Mouse (Mus musculus) retina, adult 2 months (tissue): Measurements from ENCODE around the gene Heatr5b.

Experiments
- DNase-seq: peaks from one replicate; pipeline ENCODE4 v3.0.0-alpha.2; 2012; ENCODE audit warnings: low read depth, low spot score

Heatr5b gene

DNA sequence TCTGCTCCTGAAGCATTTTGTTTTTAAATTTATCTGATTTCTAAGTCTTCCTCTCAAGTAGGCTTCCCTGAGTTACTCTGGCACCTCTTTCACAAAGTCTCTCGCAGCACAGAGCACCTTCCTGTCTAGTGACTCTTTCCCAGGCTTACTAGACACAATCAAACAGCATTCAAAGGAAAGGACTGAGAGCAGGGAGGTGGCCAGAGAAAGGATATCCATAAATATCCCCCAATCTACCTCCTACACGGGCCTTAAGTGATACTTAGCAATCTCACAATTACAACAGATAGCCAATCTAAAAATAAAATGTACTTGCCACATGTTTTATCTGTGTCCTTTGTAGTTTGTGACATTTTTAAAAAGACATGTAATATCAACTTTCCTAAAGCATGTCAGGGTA is 66.2 kb downstream of the Heatr5b start:
- no peak for DNase-seq

- no peak for DNase-seq
Observed at GRCm38 (mm10) chr17:78767546-78767945, 67.6 kb downstream of the Heatr5b start.

DNA sequence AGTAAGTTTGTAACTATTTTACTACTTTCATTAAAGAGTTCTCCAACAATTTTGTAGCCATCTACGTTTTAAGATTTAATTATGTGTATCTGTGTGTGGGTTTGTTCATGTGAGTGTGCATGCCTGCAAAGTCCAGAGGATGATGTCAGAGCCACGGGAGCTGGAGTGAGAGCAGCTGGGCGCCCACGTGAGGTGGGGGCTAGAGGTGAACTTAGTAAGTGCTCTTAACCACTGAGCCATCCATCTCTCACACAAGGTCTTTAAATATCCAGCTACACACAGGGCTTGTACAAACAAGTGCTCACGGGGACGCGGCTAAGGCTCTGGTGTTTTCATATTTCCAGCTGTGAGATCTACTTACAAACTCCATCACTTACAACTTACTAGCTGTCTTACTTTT is 69.1 kb downstream of the Heatr5b start:
- DNase-seq, result no peak

DNA sequence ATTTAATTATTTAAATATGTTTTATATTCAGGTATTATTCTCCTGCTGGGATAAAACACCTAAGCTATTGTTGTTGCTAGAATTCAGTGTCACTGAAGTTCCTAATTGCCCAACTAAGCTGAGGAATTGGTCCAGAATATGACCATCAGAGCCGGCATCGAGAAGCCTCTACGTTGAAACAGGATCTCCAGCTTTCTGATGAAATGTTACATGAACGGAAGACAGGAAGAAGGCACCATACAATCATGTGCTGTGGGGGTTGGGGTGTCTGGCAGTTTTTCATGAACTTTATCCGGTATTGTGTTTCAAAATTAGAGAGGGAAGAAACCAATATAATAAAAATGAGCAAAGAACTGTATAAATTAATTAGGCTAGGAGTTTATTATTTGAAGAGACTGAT is 71.9 kb downstream of the Heatr5b start:
- no peak for DNase-seq

DNA sequence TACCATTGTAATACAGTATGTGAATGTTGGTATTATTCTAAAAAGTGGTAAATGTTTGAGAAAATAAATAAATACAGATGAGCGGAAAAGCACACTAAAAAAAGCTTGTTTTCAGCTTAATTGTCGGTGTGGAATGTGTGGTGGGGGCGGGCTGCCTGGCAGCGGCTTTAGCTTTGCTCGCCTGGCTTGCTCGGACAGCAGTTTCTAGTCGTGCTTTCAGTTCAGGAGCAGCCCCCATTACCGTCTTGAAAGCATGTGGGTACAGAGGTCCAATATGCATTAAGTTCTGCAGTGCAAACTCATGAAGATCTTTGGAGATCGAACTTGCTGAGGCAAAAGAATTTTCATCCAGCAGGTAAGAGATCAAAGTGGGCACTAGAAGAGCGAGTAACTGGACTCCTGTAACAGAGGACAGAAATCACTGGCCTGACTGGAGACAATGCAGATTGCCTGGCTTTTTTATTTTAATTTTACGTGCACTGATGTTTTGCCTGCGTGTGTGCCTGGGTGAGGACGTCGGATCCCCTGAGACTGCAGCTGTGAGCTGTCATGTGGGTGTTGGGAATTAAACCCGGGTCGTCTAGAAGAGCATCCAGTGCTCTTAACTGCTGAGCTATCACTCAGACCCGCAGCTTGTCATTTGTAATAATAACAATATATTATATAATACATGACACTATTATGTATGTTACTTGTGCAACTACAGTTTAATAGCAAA is 82.1 kb downstream of the Heatr5b start:
- DNase-seq, result no peak

DNA sequence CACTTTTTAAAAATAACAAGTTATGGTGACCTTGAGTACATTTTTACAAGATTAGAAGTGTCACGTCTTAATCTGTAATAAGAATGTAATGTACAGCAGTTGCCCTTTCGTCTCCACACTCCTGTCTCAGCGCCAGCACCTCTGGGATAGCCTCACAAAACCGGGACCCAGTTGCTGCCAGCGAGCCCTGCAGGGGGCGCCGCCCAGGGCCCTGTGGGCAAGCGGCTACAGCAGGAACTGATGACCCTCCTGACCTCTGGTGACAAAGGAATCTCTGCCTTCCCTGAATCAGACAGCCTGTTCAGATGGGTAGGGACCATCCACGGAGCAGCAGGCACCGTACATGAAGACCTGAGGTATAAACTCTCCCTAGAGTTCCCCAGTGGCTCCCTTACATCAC is 83.1 kb downstream of the Heatr5b start:
- no peak for DNase-seq

GRCm38 (mm10) chr17:78748440-78748839 is 86.7 kb downstream of the Heatr5b start:
- no peak for DNase-seq

DNA sequence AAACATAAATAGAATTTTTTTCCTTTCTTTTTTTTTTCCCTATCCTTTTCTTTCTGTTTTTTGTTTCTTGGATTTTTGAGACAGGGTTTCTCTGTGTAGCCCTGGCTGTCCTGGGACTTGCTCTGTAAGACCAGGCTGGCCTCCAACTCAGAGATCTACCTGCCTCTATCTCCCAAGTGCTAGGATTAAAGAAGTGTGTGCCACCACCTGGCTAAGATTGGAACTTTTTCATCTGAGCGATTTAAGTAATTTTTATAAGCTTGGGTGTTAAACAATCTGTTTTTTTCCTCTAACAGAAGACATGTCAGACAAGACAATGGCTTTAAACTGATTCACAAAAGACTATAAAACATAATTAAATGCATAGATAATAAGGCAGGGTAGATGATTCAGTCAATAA is 96.7 kb downstream of the Heatr5b start:
- no peak for DNase-seq

GRCm38 (mm10) chr17:78737771-78738170 is 97.4 kb downstream of the Heatr5b start:
- no peak for DNase-seq

DNA sequence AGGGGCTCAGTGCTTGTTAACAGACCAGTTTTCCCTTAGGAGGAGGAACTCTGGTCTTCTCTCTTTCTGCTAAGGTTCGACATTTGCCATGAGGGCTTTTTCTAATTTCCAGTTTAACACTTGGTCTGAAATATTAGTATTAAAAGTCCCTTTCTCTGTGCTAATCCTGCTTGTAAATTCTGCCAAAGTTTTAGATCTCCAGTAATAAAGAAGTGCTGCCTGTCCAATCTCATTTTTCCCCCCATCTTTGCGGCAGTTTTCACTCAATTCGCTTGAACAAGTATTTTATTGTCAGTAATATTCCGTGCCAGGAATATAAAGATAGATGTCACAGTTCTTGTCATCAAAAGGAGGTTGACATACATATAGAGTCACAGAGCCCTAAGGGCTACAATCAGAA is 98.1 kb downstream of the Heatr5b start, which contains the start of gene Strn:
TSS of gene Strn (minus strand) at position 101 of the 400 bp plus-strand sequence.
- DNase-seq, result no peak

GRCm38 (mm10) chr17:78736473-78736988 is 98.6 kb downstream of the Heatr5b start:
- peak; percentile 88 for DNase-seq

DNA sequence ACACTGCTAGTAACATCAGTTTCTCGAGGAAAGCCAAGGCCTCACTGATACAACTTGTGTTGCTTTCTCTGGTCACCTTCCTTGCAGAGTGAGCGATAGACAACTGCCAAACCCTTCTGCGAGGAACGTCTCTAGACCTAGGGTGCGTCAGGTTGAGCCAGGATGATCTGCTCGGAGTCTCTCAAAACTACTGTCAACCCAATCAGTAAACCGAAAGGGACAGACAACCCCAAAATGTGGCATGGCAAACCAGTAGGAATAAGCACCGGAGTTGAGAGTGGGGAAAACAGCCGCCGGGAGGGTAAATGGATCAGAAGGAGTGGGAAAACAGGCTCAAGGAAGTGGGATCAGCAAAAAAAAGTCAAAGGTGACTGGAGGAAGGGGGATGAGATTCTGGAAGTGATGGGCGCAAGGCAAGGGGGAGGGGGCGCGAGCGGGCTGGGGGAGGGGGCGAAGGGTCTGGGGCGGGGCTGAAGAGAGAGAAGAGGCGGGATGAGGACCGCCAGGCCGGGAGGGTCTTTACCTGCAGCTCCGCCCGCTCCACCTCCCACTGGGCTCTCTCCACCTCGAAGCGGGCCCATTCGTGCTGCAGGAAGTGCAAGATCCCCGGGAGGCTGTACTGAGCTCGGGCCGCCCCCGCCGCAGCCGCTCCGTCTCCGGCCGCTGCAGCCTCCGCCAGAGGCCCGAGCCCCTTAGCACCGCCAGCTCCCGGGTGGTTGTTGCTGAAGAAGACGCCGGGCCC is 99.3 kb downstream of the Heatr5b start:
- DNase-seq, result no peak

DNA sequence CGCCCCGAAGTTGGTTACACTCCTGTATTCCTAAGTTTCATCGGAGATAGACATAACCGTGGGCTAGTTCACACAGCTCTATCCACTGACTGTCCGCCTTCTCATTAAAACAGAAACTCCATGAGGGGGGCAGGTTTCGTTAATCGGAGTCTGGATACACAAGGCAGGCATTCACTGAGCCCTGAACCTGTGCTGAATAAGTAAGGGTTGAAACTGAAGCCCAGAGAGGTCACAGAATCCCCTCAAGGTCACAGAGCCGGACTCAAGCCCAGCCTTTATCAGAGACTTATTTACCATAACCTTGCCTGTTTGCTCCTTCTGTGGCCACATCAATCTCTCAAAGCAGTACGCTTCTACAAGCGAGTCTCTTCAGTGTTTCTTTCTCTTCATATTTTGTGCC is 100.4 kb downstream of the Heatr5b start:
- no peak for DNase-seq

- no peak for DNase-seq
Observed at GRCm38 (mm10) chr17:78732056-78732455, 103.1 kb downstream of the Heatr5b start.

GRCm38 (mm10) chr17:78726746-78727449 is 108.3 kb downstream of the Heatr5b start:
- no peak for DNase-seq

DNA sequence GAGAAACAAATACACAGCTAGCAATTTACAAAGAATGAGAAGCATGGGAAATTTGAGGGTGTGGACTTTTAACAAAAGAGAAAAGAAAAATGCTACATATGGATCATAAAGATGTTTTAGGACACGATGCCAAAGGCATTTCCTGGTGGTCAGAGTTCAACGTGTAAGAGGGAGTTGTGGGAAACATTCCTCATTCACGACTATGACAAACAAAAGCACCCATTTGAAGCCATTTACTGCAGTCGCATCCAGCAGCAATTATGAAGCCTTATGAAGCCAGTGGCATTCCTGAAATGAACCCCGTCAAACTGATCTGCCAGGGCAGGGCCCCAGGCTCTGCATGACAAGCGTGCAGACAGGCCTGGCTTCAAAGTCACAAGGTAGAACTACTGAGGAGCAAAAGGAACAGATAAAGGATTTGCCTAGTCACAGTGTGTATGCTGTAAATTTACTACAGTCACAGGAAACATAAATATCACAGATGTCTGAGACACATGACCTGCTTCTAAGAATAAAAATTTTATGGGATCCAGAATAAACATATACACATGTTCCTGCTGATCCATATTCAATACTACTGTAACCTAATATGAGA is 110.6 kb downstream of the Heatr5b start:
- DNase-seq, result no peak

DNA sequence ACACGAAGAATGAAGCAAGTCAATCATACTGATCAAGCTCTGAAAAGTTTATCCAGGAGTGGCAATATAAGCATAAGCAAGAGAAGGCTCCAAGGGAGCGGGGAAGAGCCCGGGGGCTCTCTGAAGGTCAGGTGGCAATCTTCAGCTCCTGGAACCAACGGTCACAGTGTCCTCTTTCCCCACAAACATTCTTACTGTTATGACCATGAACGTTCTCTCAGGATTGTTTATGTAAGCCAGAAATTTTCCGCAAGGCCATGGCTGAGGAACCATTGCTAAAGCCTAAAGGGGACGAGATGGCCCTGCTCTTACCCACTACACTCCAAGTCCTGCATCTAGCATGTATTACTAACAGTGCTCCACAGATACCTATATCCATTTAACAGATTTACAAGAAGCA is 113.5 kb downstream of the Heatr5b start:
- DNase-seq, result no peak

DNA sequence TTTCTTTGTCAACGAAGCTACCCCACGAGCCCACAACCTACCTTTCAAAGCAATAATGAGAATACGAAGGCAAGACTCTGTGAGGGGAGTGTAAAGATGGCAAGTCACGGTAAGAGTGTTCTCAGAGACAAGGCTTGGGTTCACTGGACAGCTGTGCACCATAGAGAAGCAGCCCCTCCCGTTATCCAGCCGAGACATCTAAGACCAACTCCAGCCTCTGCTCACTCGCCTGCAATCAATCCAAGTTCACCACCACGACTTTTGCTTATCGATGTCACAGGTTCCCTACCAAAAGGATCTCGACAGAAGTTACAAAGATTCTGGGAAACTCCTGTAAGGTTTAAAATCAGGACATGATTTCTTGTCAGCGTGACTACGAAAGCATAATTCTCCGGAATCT is 116.1 kb downstream of the Heatr5b start:
- no peak for DNase-seq

- no peak for DNase-seq
Observed at GRCm38 (mm10) chr17:78710258-78710657, 124.9 kb downstream of the Heatr5b start.

DNA sequence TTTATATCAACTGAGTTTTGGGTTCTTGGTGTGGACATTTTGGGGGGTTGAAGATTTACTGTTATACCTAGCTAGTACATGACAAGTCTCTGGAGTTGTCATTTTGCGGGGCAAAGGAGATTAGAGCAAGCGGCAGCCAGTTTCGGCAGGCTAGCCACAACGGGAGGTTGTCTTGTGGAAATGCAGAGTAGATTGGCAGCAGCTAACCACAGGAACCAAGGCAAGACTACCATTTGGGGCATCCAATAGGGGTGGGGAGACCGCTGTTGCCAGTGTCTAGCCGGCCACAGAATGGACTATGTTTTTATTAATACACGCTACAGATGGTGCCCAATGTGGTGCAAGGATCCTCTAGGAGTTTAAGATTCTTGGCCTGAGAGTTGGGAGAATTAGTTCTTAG is 126.7 kb downstream of the Heatr5b start:
- DNase-seq, result no peak

GRCm38 (mm10) chr17:78702988-78703387 is 132.2 kb downstream of the Heatr5b start:
- no peak for DNase-seq
